Mouse (Mus musculus) spleen, adult 18-20 months (tissue): ENCODE measurements around the gene Dcaf12.

Source experiments
- DNase-seq, 2 experiments: peaks; one replicate each; pipeline ENCODE4 v3.0.0; 2022; ENCODE audit warnings: mixed read lengths in 2 of 2

Gene Dcaf12

GRCm38 (mm10) chr4:41310567-41311563 is 3.8 kb downstream of the Dcaf12 start:
- no peak for DNase-seq

- no peak for DNase-seq
Observed at GRCm38 (mm10) chr4:41307406-41307805, 7.3 kb downstream of the Dcaf12 start.

- peak in 1 of 2 experiments; percentile 15 for DNase-seq
Observed at GRCm38 (mm10) chr4:41304302-41304701, 10.4 kb downstream of the Dcaf12 start.

- no peak for DNase-seq
Observed at GRCm38 (mm10) chr4:41303671-41304070, 11.0 kb downstream of the Dcaf12 start.

- no peak for DNase-seq
Observed at GRCm38 (mm10) chr4:41298976-41299375, 15.7 kb downstream of the Dcaf12 start.

GRCm38 (mm10) chr4:41295960-41296359 is 18.7 kb downstream of the Dcaf12 start:
- no peak for DNase-seq

GRCm38 (mm10) chr4:41295507-41295906 is 19.2 kb downstream of the Dcaf12 start:
- DNase-seq = no peak

GRCm38 (mm10) chr4:41293907-41294306 is 20.8 kb downstream of the Dcaf12 start:
- DNase-seq = no peak

GRCm38 (mm10) chr4:41289802-41290201 is 24.9 kb downstream of the Dcaf12 start:
- DNase-seq = no peak

GRCm38 (mm10) chr4:41286420-41286819 is 28.3 kb downstream of the Dcaf12 start:
- no peak for DNase-seq

GRCm38 (mm10) chr4:41284087-41284486 is 30.6 kb downstream of the Dcaf12 start:
- no peak for DNase-seq

GRCm38 (mm10) chr4:41275927-41276326 is 38.8 kb downstream of the Dcaf12 start:
- no peak for DNase-seq

GRCm38 (mm10) chr4:41274980-41275850 is 39.5 kb downstream of the Dcaf12 start, which contains the start of gene Ubap2:
Ubap2 (minus strand) TSS chr4:41275144.
- DNase-seq = peak; percentile 92 to 98

GRCm38 (mm10) chr4:41274377-41274979 is 40.2 kb downstream of the Dcaf12 start:
- DNase-seq = no peak

GRCm38 (mm10) chr4:41268133-41268532 is 46.6 kb downstream of the Dcaf12 start:
- no peak for DNase-seq

- DNase-seq = no peak
Observed at GRCm38 (mm10) chr4:41266350-41266749, 48.3 kb downstream of the Dcaf12 start.

- DNase-seq = no peak
Observed at GRCm38 (mm10) chr4:41260691-41261090, 54.0 kb downstream of the Dcaf12 start.

- no peak for DNase-seq
Observed at GRCm38 (mm10) chr4:41259019-41259418, 55.7 kb downstream of the Dcaf12 start.

GRCm38 (mm10) chr4:41257752-41258151 is 56.9 kb downstream of the Dcaf12 start:
- no peak for DNase-seq

GRCm38 (mm10) chr4:41255564-41256210 is 59.0 kb downstream of the Dcaf12 start:
- no peak for DNase-seq

- no peak for DNase-seq
Observed at GRCm38 (mm10) chr4:41253756-41254155, 60.9 kb downstream of the Dcaf12 start.

GRCm38 (mm10) chr4:41245408-41245807 is 69.3 kb downstream of the Dcaf12 start:
- no peak for DNase-seq
